ENCODE assay signal across 8 mouse cellular contexts in genomic region chr3:153250598-153251257, GRCm38 (mm10).
A peak's percentile ranks its signal among the peaks of the same experiment; 100 is the strongest.
DNase-seq lines count a peak whose midpoint lies in the region; ATAC-seq and TF ChIP-seq lines count a peak whose summit lies in the region.

No protein-coding gene starts in this region.

- H3K9me3 ChIP-seq in hindbrain, embryonic 11.5 days (ENCODE audit: control insufficient read depth, low read length): no peaks in the 10 kb centered on the region
- H3K9me3 ChIP-seq in hindbrain, embryonic 13.5 days: no peaks in the 10 kb centered on the region
- H3K9me3 ChIP-seq in limb, embryonic 11.5 days (ENCODE audit: control insufficient read depth, low read length): no peaks in the 10 kb centered on the region

- H3K9ac ChIP-seq in hindbrain, embryonic 11.5 days (ENCODE audit: low read depth, low read length): no peak overlapping the region
- no peak overlapping the region for H3K9ac ChIP-seq in hindbrain, embryonic 13.5 days
- no peak overlapping the region for H3K9ac ChIP-seq in limb, embryonic 11.5 days (ENCODE audit: low read length)

- ATAC-seq in hindbrain, embryonic 11.5 days (ENCODE audit: low FRiP score): peak; percentile 70; the same call in 1 of the 2 replicates
- ATAC-seq in hindbrain, embryonic 13.5 days (ENCODE audit: low FRiP score): no peak
- ATAC-seq in common myeloid progenitor, adult 5-6 weeks (replicated peaks; ENCODE audit: low read depth, poor library complexity, severe bottlenecking): peak; percentile 97
- 0 out of 2 replicates have a peak, but pooled peaks have one; percentile 44 for ATAC-seq in limb, embryonic 11.5 days (ENCODE audit: insufficient number of reproducible peaks, low FRiP score, low TSS enrichment, low read depth)

- no peaks in the 10 kb centered on the region for H3K4me1 ChIP-seq in hindbrain, embryonic 11.5 days (replicated peaks; ENCODE audit: control insufficient read depth, insufficient read depth, low read length)
- H3K4me1 ChIP-seq in hindbrain, embryonic 13.5 days (replicated peaks): 0 out of 2 replicates have a peak, but pooled peaks cover 3% of the 10 kb centered on the region
- H3K4me1 ChIP-seq in kidney, adult 2 months (ENCODE audit: control insufficient read depth, insufficient read depth, low read length): no peaks in the 10 kb centered on the region
- H3K4me1 ChIP-seq in limb, embryonic 11.5 days (ENCODE audit: control insufficient read depth, insufficient read depth, low read length): no peaks in the 10 kb centered on the region

- H3K27me3 ChIP-seq in hindbrain, embryonic 11.5 days (ENCODE audit: control insufficient read depth, insufficient read depth, low read length): no peaks in the 10 kb centered on the region
- H3K27me3 ChIP-seq in hindbrain, embryonic 13.5 days: no peaks in the 10 kb centered on the region
- no peaks in the 10 kb centered on the region for H3K27me3 ChIP-seq in kidney, adult 2 months (replicated peaks; ENCODE audit: control insufficient read depth, insufficient read depth, low read length)
- H3K27me3 ChIP-seq in limb, embryonic 11.5 days (ENCODE audit: control insufficient read depth, insufficient read depth, low read length): no peaks in the 10 kb centered on the region

- H3K4me3 ChIP-seq in hindbrain, embryonic 11.5 days (ENCODE audit: low read depth, low read length): no peak overlapping the region
- H3K4me3 ChIP-seq in hindbrain, embryonic 13.5 days: no peak overlapping the region
- H3K4me3 ChIP-seq in kidney, adult 2 months (ENCODE audit: insufficient read depth, low read depth, low read length): no peak overlapping the region
- H3K4me3 ChIP-seq in limb, embryonic 11.5 days (ENCODE audit: low read depth, low read length): no peak overlapping the region

- H3K36me3 ChIP-seq in hindbrain, embryonic 11.5 days (ENCODE audit: control insufficient read depth, insufficient read depth, low read length): no peaks in the 10 kb centered on the region
- H3K36me3 ChIP-seq in hindbrain, embryonic 13.5 days: no peaks in the 10 kb centered on the region
- no peaks in the 10 kb centered on the region for H3K36me3 ChIP-seq in kidney, adult 2 months (ENCODE audit: control insufficient read depth, insufficient read depth, low read length)
- no peaks in the 10 kb centered on the region for H3K36me3 ChIP-seq in limb, embryonic 11.5 days (ENCODE audit: control insufficient read depth, insufficient read depth, low read length)

- WGBS in hindbrain, embryonic 11.5 days: 56% methylated on average over 9 of the region's 9 CpGs
- 53% methylated on average over 9 of the region's 9 CpGs for WGBS in hindbrain, embryonic 13.5 days
- WGBS in kidney, adult 2 months: 49% methylated on average over 9 of the region's 9 CpGs
- WGBS in limb, embryonic 11.5 days: 55% methylated on average over 9 of the region's 9 CpGs

- no peak overlapping the region for H3K27ac ChIP-seq in hindbrain, embryonic 11.5 days (ENCODE audit: low read depth, low read length)
- no peak overlapping the region for H3K27ac ChIP-seq in hindbrain, embryonic 13.5 days
- no peak overlapping the region for H3K27ac ChIP-seq in kidney, adult 2 months (ENCODE audit: insufficient read depth, low read depth, low read length)
- no peak overlapping the region for H3K27ac ChIP-seq in limb, embryonic 11.5 days (replicated peaks; ENCODE audit: low read depth, low read length)

- DNase-seq in hindbrain, embryonic 11.5 days (ENCODE audit: low spot score): peak; percentile 90
- DNase-seq in gastrocnemius, postnatal 10 days: peak; percentile 70
- DNase-seq in kidney, adult 2 months: peak; percentile 81
- DNase-seq in limb, embryonic 11.5 days (ENCODE audit: low spot score): peak; percentile 87
- DNase-seq in naive thymus-derived CD4-positive, alpha-beta T cell, adult 2 months (ENCODE audit: low read depth): peak; percentile 95
- peak; percentile 70 to 86 for DNase-seq in spleen, postnatal 4 days (ENCODE audit: low spot score in 2 of 2)

- TF ChIP-seq POLR2A in kidney, adult 2 months (IDR thresholded peaks at IDR 0.05; ENCODE audit: low read depth, low read length): no peak

- H3K4me2 ChIP-seq in hindbrain, embryonic 11.5 days (replicated peaks; ENCODE audit: low read depth, low read length): no peak overlapping the region
- no peak overlapping the region for H3K4me2 ChIP-seq in hindbrain, embryonic 13.5 days
- H3K4me2 ChIP-seq in limb, embryonic 11.5 days (ENCODE audit: low read depth, severe bottlenecking): no peak overlapping the region

- peak; percentile 93 for TF ChIP-seq CTCF in kidney, adult 2 months (conservative IDR thresholded peaks at IDR 0.05; ENCODE audit: insufficient read depth, insufficient read length, low read depth, low read length)
